Mouse (Mus musculus): Measurements from ENCODE around the gene Thbs3. TPM values are rescaled to one million over a fixed set of nuclear protein-coding genes. Genes with fewer than 3 reads are reported as not detected.

Thbs3 gene
- 38.6 and 48.2 TPM in 2 replicates for polyA plus RNA-seq (2015; fragmentation: Nextera tagmentation; extraction: Ambion mirVana)

GRCm38 (mm10) chr3:89214681-89215411, at the start of gene Thbs3:
Gene Thbs3, plus strand, starts transcription at chr3:89215180.
- peak within 1 kb of the TSS; percentile 99 for H3K27ac ChIP-seq (replicated peaks)
- H3K9me3 ChIP-seq (replicated peaks) = no peaks in the 10 kb centered on the region
- H3K36me3 ChIP-seq = peaks cover 12% of the 10 kb centered on the region
- ATAC-seq (ENCODE audit: low FRiP score) = no peak
- H3K4me1 ChIP-seq = peaks cover 48% of the 10 kb centered on the region
- H3K9ac ChIP-seq (replicated peaks) = peak within 1 kb of the TSS; percentile 68
- H3K4me3 ChIP-seq (replicated peaks) = peak within 1 kb of the TSS; percentile 79
- under 1% methylated on average over 19 of the region's 19 CpGs for WGBS
- H3K4me2 ChIP-seq = peak within 1 kb of the TSS; percentile 85
- no peaks in the 10 kb centered on the region for H3K27me3 ChIP-seq (replicated peaks)

- peaks cover 28% of the 10 kb centered on the region for H3K4me1 ChIP-seq
- WGBS = 26% methylated on average over 12 of the region's 12 CpGs
- ATAC-seq (ENCODE audit: low FRiP score) = no peak
- peak overlapping the region; percentile 97 for H3K27ac ChIP-seq (replicated peaks)
- peak overlapping the region; percentile 95 for H3K9ac ChIP-seq (replicated peaks)
- no peaks in the 10 kb centered on the region for H3K9me3 ChIP-seq (replicated peaks)
- H3K36me3 ChIP-seq = peaks cover 34% of the 10 kb centered on the region
- no peaks in the 10 kb centered on the region for H3K27me3 ChIP-seq (replicated peaks)
- H3K4me2 ChIP-seq = peak overlapping the region; percentile 73
- H3K4me3 ChIP-seq (replicated peaks) = peak overlapping the region; percentile 94
Observed at GRCm38 (mm10) chr3:89165268-89165870, 49.6 kb upstream of the Thbs3 start.

- no peak overlapping the region for H3K4me2 ChIP-seq
- H3K9ac ChIP-seq (replicated peaks) = no peak overlapping the region
- 94% methylated on average over 19 of the region's 19 CpGs for WGBS
- no peak overlapping the region for H3K4me3 ChIP-seq (replicated peaks)
- ATAC-seq (ENCODE audit: low FRiP score) = no peak
- H3K4me1 ChIP-seq = peaks cover 26% of the 10 kb centered on the region
- H3K27ac ChIP-seq (replicated peaks) = no peak overlapping the region
- H3K9me3 ChIP-seq (replicated peaks) = no peaks in the 10 kb centered on the region
- H3K36me3 ChIP-seq = peaks cover 48% of the 10 kb centered on the region
- no peaks in the 10 kb centered on the region for H3K27me3 ChIP-seq (replicated peaks)
Observed at GRCm38 (mm10) chr3:89166945-89167344, 48.0 kb upstream of the Thbs3 start.

- peaks cover 76% of the 10 kb centered on the region for H3K36me3 ChIP-seq
- WGBS = 91% methylated on average over 11 of the region's 11 CpGs
- H3K4me2 ChIP-seq = no peak overlapping the region
- H3K4me1 ChIP-seq = peaks cover 20% of the 10 kb centered on the region
- no peak overlapping the region for H3K9ac ChIP-seq (replicated peaks)
- no peak overlapping the region for H3K4me3 ChIP-seq (replicated peaks)
- no peaks in the 10 kb centered on the region for H3K9me3 ChIP-seq (replicated peaks)
- no peak for ATAC-seq (ENCODE audit: low FRiP score)
- no peak overlapping the region for H3K27ac ChIP-seq (replicated peaks)
- H3K27me3 ChIP-seq (replicated peaks) = no peaks in the 10 kb centered on the region
Observed at GRCm38 (mm10) chr3:89174844-89175243, 40.1 kb upstream of the Thbs3 start.

- ATAC-seq (ENCODE audit: low FRiP score) = no peak
- Histone ChIP-seq H3K4me2 (no peak overlapping the region), H3K4me3 (replicated peaks) (no peak overlapping the region), H3K36me3 (peaks cover 76% of the 10 kb centered on the region), H3K27me3 (replicated peaks) (no peaks in the 10 kb centered on the region), H3K9me3 (replicated peaks) (no peaks in the 10 kb centered on the region), H3K9ac (replicated peaks) (no peak overlapping the region), H3K4me1 (peaks cover 20% of the 10 kb centered on the region), H3K27ac (replicated peaks) (no peak overlapping the region)
- WGBS = 93% methylated on average over 10 of the region's 10 CpGs
Observed at GRCm38 (mm10) chr3:89175544-89175943, 39.4 kb upstream of the Thbs3 start.

GRCm38 (mm10) chr3:89176421-89176820, 38.6 kb upstream of the Thbs3 start:
- H3K27me3 ChIP-seq (replicated peaks) = no peaks in the 10 kb centered on the region
- no peak overlapping the region for H3K4me2 ChIP-seq
- no peak for ATAC-seq (ENCODE audit: low FRiP score)
- no peaks in the 10 kb centered on the region for H3K9me3 ChIP-seq (replicated peaks)
- WGBS = 80% methylated on average over 7 of the region's 7 CpGs
- no peak overlapping the region for H3K9ac ChIP-seq (replicated peaks)
- no peak overlapping the region for H3K4me3 ChIP-seq (replicated peaks)
- H3K27ac ChIP-seq (replicated peaks) = no peak overlapping the region
- peaks cover 77% of the 10 kb centered on the region for H3K36me3 ChIP-seq
- H3K4me1 ChIP-seq = peaks cover 20% of the 10 kb centered on the region

GRCm38 (mm10) chr3:89177242-89178106, 37.5 kb upstream of the Thbs3 start, which contains the start of gene Scamp3:
Gene Scamp3, plus strand, starts transcription at chr3:89177473.
- ATAC-seq (ENCODE audit: low FRiP score) = peak; percentile 95
- Histone ChIP-seq H3K36me3 (peaks cover 76% of the 10 kb centered on the region), H3K4me2 (peak within 1 kb of the TSS; percentile 90), H3K27me3 (replicated peaks) (no peaks in the 10 kb centered on the region), H3K9ac (replicated peaks) (peak within 1 kb of the TSS; percentile 77), H3K27ac (replicated peaks) (peak within 1 kb of the TSS; percentile 87), H3K4me3 (replicated peaks) (peak within 1 kb of the TSS; percentile 76), H3K9me3 (replicated peaks) (no peaks in the 10 kb centered on the region), H3K4me1 (peaks cover 21% of the 10 kb centered on the region)
- under 1% methylated on average over 43 of the region's 43 CpGs for WGBS

GRCm38 (mm10) chr3:89178107-89178385, 36.9 kb upstream of the Thbs3 start:
- Histone ChIP-seq H3K4me3 (replicated peaks) (peak overlapping the region; percentile 76), H3K9me3 (replicated peaks) (no peaks in the 10 kb centered on the region), H3K9ac (replicated peaks) (peak overlapping the region; percentile 77), H3K4me2 (peak overlapping the region; percentile 90), H3K36me3 (peaks cover 70% of the 10 kb centered on the region), H3K27me3 (replicated peaks) (no peaks in the 10 kb centered on the region), H3K27ac (replicated peaks) (peak overlapping the region; percentile 87), H3K4me1 (peaks cover 26% of the 10 kb centered on the region)
- no peak for ATAC-seq (ENCODE audit: low FRiP score)
- WGBS = 7% methylated on average over 6 of the region's 6 CpGs

- Histone ChIP-seq H3K4me3 (replicated peaks) (no peak overlapping the region), H3K9ac (replicated peaks) (0 out of 2 replicates have a peak overlapping the region, but pooled peaks have one; percentile 77), H3K4me1 (peaks cover 33% of the 10 kb centered on the region), H3K36me3 (peaks cover 60% of the 10 kb centered on the region), H3K9me3 (replicated peaks) (no peaks in the 10 kb centered on the region), H3K27me3 (replicated peaks) (no peaks in the 10 kb centered on the region), H3K4me2 (0 out of 2 replicates have a peak overlapping the region, but pooled peaks have one; percentile 13), H3K27ac (replicated peaks) (no peak overlapping the region)
- ATAC-seq (ENCODE audit: low FRiP score) = no peak
- 94% methylated on average over 11 of the region's 11 CpGs for WGBS
Observed at GRCm38 (mm10) chr3:89179056-89179455, 35.9 kb upstream of the Thbs3 start.

- no peaks in the 10 kb centered on the region for H3K9me3 ChIP-seq (replicated peaks)
- H3K9ac ChIP-seq (replicated peaks) = no peak overlapping the region
- no peak for ATAC-seq (ENCODE audit: low FRiP score)
- no peaks in the 10 kb centered on the region for H3K27me3 ChIP-seq (replicated peaks)
- H3K4me2 ChIP-seq = no peak overlapping the region
- H3K27ac ChIP-seq (replicated peaks) = peak overlapping the region; percentile 95; the same call in 1 of the 2 replicates
- H3K4me3 ChIP-seq (replicated peaks) = no peak overlapping the region
- whole genome bisulfite sequencing = 95% methylated on average over 27 of the region's 27 CpGs
- peaks cover 35% of the 10 kb centered on the region for H3K36me3 ChIP-seq
- H3K4me1 ChIP-seq = peaks cover 49% of the 10 kb centered on the region
Observed at GRCm38 (mm10) chr3:89181749-89182500, 33.1 kb upstream of the Thbs3 start.

GRCm38 (mm10) chr3:89182531-89183057, 32.4 kb upstream of the Thbs3 start:
- Histone ChIP-seq H3K9me3 (replicated peaks) (no peaks in the 10 kb centered on the region), H3K36me3 (peaks cover 41% of the 10 kb centered on the region), H3K27ac (replicated peaks) (peak overlapping the region; percentile 95), H3K4me3 (replicated peaks) (peak overlapping the region; percentile 62), H3K4me2 (peak overlapping the region; percentile 97), H3K4me1 (peaks cover 48% of the 10 kb centered on the region), H3K9ac (replicated peaks) (no peak overlapping the region; the same call in 1 of the 2 replicates), H3K27me3 (replicated peaks) (no peaks in the 10 kb centered on the region)
- WGBS = 51% methylated on average over 7 of the region's 7 CpGs
- ATAC-seq (ENCODE audit: low FRiP score) = peak; percentile 6
